Mouse (Mus musculus) heart, embryonic 13.5 days (tissue): ENCODE measurements around the gene Lst1. TPM values are rescaled to one million over a fixed set of nuclear protein-coding genes. Genes with fewer than 3 reads are reported as not detected.

Experiments used
- ATAC-seq: fragments of 200-750 bp; cut with Nextera tagmentation; 2 replicates; pipeline ENCODE4 v1.8.0; 2017; ENCODE audit warnings: moderate TSS enrichment; ENCODE audit not compliant: insufficient number of reproducible peaks, low FRiP score, low TSS enrichment; ENCODE audit errors: extremely low read depth
- H3K27ac ChIP-seq: fragments of 300-500 bp; sonication (generic); replicated peaks from 2 replicates; pipeline ENCODE4 v1.5.1; 2015; ENCODE audit warnings: moderate library complexity, mild to moderate bottlenecking, inconsistent platforms
- H3K27me3 ChIP-seq: fragments of 300-500 bp; sonication (generic); replicated peaks from 2 replicates; pipeline ENCODE4 v1.6.1; 2015; ENCODE audit warnings: mild to moderate bottlenecking, inconsistent platforms
- H3K36me3 ChIP-seq: fragments of 300-500 bp; sonication (generic); 2 replicates; pipeline ENCODE4 v1.6.1; 2015; ENCODE audit warnings: mild to moderate bottlenecking, inconsistent platforms
- H3K4me1 ChIP-seq: fragments of 300-500 bp; sonication (generic); 2 replicates; pipeline ENCODE4 v1.6.1; 2015; ENCODE audit warnings: inconsistent platforms
- H3K4me2 ChIP-seq: fragments of 300-500 bp; sonication (generic); 2 replicates; pipeline ENCODE4 v1.6.1; 2015; ENCODE audit warnings: inconsistent platforms, mild to moderate bottlenecking, moderate library complexity
- H3K4me3 ChIP-seq: fragments of 300-500 bp; sonication (generic); 2 replicates; pipeline ENCODE4 v1.5.1; 2015; ENCODE audit warnings: moderate library complexity, mild to moderate bottlenecking, inconsistent platforms
- H3K9ac ChIP-seq: fragments of 300-500 bp; sonication (generic); 2 replicates; pipeline ENCODE4 v1.6.1; 2015; ENCODE audit warnings: inconsistent platforms, mild to moderate bottlenecking, moderate library complexity
- H3K9me3 ChIP-seq: fragments of 300-500 bp; sonication (generic); 2 replicates; pipeline ENCODE4 v1.6.1; 2016; ENCODE audit warnings: inconsistent platforms
- WGBS: fragments of 180-500 bp; shearing (Covaris S2); methylation state at CpG from one replicate; pipeline ENCODE4 v1.1.7; 2015; ENCODE audit warnings: mixed read lengths; 5-methylcytosine and 5-hydroxymethylcytosine counted together
- polyA plus RNA-seq: library from polyadenylated mRNA; unstranded; fragments of >200 nt; fragmentation: Nextera tagmentation; extraction: Ambion mirVana; gene quantifications from 2 replicates; pipeline ENCODE4 v1.2.1, GENCODE M21; 2015

Lst1 gene
- polyA plus RNA-seq, 1 experiment from 2014 or later: 9.9 TPM

- ATAC-seq: no peak
- Histone ChIP-seq H3K27ac (no peak overlapping the region), H3K4me2 (no peak overlapping the region), H3K4me3 (no peak overlapping the region), H3K9me3 (no peaks in the 10 kb centered on the region), H3K4me1 (peaks cover 42% of the 10 kb centered on the region), H3K36me3 (peaks cover 59% of the 10 kb centered on the region), H3K27me3 (no peaks in the 10 kb centered on the region), H3K9ac (no peak overlapping the region; the same call in 1 of the 2 replicates)
- WGBS: 87% methylated on average over 10 of the region's 10 CpGs
Measured at GRCm38 (mm10) chr17:35231022-35231421, 42.8 kb upstream of the Lst1 start.

- H3K9ac ChIP-seq: no peak overlapping the region
- no peaks in the 10 kb centered on the region for H3K27me3 ChIP-seq
- WGBS: 71% methylated on average over 14 of the region's 14 CpGs
- peak overlapping the region; percentile 36; the same call in 1 of the 2 replicates for H3K27ac ChIP-seq
- peaks cover 13% of the 10 kb centered on the region for H3K4me1 ChIP-seq
- H3K36me3 ChIP-seq: peaks cover 69% of the 10 kb centered on the region
- no peaks in the 10 kb centered on the region for H3K9me3 ChIP-seq
- H3K4me3 ChIP-seq: no peak overlapping the region
- no peak for ATAC-seq
- no peak overlapping the region for H3K4me2 ChIP-seq
Measured at GRCm38 (mm10) chr17:35226561-35227046, 38.4 kb upstream of the Lst1 start.

- H3K27ac ChIP-seq: no peak overlapping the region
- H3K4me1 ChIP-seq: peaks cover 20% of the 10 kb centered on the region
- H3K4me3 ChIP-seq: no peak overlapping the region
- no peaks in the 10 kb centered on the region for H3K27me3 ChIP-seq
- ATAC-seq: no peak
- H3K9ac ChIP-seq: no peak overlapping the region
- H3K36me3 ChIP-seq: peaks cover 68% of the 10 kb centered on the region
- no peaks in the 10 kb centered on the region for H3K9me3 ChIP-seq
- H3K4me2 ChIP-seq: no peak overlapping the region
- 88% methylated on average over 5 of the region's 5 CpGs for WGBS
Measured at GRCm38 (mm10) chr17:35225456-35225855, 37.2 kb upstream of the Lst1 start.

- ATAC-seq: no peak
Measured at GRCm38 (mm10) chr17:35224641-35225040, 36.4 kb upstream of the Lst1 start.

GRCm38 (mm10) chr17:35222299-35222698 lies 34.1 kb upstream of the Lst1 start:
- peaks cover 43% of the 10 kb centered on the region for H3K4me1 ChIP-seq
- H3K27me3 ChIP-seq: no peaks in the 10 kb centered on the region
- H3K9ac ChIP-seq: 0 out of 2 replicates have a peak overlapping the region, but pooled peaks have one; percentile 47
- H3K27ac ChIP-seq: peak overlapping the region; percentile 28; the same call in 1 of the 2 replicates
- H3K4me3 ChIP-seq: no peak overlapping the region
- 60% methylated on average over 6 of the region's 6 CpGs for WGBS
- H3K36me3 ChIP-seq: peaks cover 48% of the 10 kb centered on the region
- no peak for ATAC-seq
- no peaks in the 10 kb centered on the region for H3K9me3 ChIP-seq
- H3K4me2 ChIP-seq: no peak overlapping the region

More at GRCm38 (mm10) chr17:35224641-35225040, 36.4 kb upstream of the Lst1 start:
- no peak overlapping the region for H3K4me3 ChIP-seq
- H3K9ac ChIP-seq: no peak overlapping the region
- H3K9me3 ChIP-seq: no peaks in the 10 kb centered on the region
- no peaks in the 10 kb centered on the region for H3K27me3 ChIP-seq
- no peak overlapping the region for H3K4me2 ChIP-seq
- peaks cover 68% of the 10 kb centered on the region for H3K36me3 ChIP-seq
- 91% methylated on average over 4 of the region's 4 CpGs for whole genome bisulfite sequencing
- H3K27ac ChIP-seq: no peak overlapping the region
- peaks cover 28% of the 10 kb centered on the region for H3K4me1 ChIP-seq

- WGBS: 69% methylated on average over 28 of the region's 28 CpGs
- peak within 1 kb of the TSS; percentile 72 for H3K27ac ChIP-seq
- H3K36me3 ChIP-seq: peaks cover 38% of the 10 kb centered on the region
- no peaks in the 10 kb centered on the region for H3K9me3 ChIP-seq
- peak within 1 kb of the TSS; percentile 8; the same call in 1 of the 2 replicates for H3K9ac ChIP-seq
- no peak within 1 kb of the TSS for H3K4me2 ChIP-seq
- H3K27me3 ChIP-seq: no peaks in the 10 kb centered on the region
- no peak for ATAC-seq
- H3K4me1 ChIP-seq: peaks cover 34% of the 10 kb centered on the region
- no peak within 1 kb of the TSS for H3K4me3 ChIP-seq
Measured at GRCm38 (mm10) chr17:35220156-35220952, 32.1 kb upstream of the Lst1 start, which contains the start of gene Gm16181. Gm16181 (plus strand) TSS chr17:35220834.

GRCm38 (mm10) chr17:35219601-35220041 lies 31.4 kb upstream of the Lst1 start:
- peaks cover 30% of the 10 kb centered on the region for H3K36me3 ChIP-seq
- no peak overlapping the region for H3K9ac ChIP-seq
- no peak overlapping the region for H3K4me2 ChIP-seq
- H3K27me3 ChIP-seq: no peaks in the 10 kb centered on the region
- WGBS: 61% methylated on average over 6 of the region's 6 CpGs
- H3K4me1 ChIP-seq: peaks cover 34% of the 10 kb centered on the region
- H3K9me3 ChIP-seq: no peaks in the 10 kb centered on the region
- peak overlapping the region; percentile 72 for H3K27ac ChIP-seq
- no peak for ATAC-seq
- no peak overlapping the region for H3K4me3 ChIP-seq

GRCm38 (mm10) chr17:35218516-35219193 lies 30.4 kb upstream of the Lst1 start:
- Histone ChIP-seq H3K27ac (peak overlapping the region; percentile 72), H3K4me2 (peak overlapping the region; percentile 24), H3K4me1 (peaks cover 34% of the 10 kb centered on the region), H3K36me3 (peaks cover 30% of the 10 kb centered on the region), H3K4me3 (no peak overlapping the region), H3K9me3 (no peaks in the 10 kb centered on the region), H3K27me3 (no peaks in the 10 kb centered on the region), H3K9ac (0 out of 2 replicates have a peak overlapping the region, but pooled peaks have one; percentile 15)
- WGBS: 59% methylated on average over 18 of the region's 18 CpGs
- ATAC-seq: peak; percentile 30; the same call in 1 of the 2 replicates

- Histone ChIP-seq H3K27ac (no peak overlapping the region), H3K9me3 (no peaks in the 10 kb centered on the region), H3K4me3 (no peak overlapping the region), H3K4me1 (no peaks in the 10 kb centered on the region), H3K36me3 (no peaks in the 10 kb centered on the region), H3K27me3 (peaks cover 4% of the 10 kb centered on the region; the same call in 1 of the 2 replicates), H3K9ac (no peak overlapping the region), H3K4me2 (no peak overlapping the region)
- no peak for ATAC-seq
- 85% methylated on average over 5 of the region's 5 CpGs for WGBS
Measured at GRCm38 (mm10) chr17:35213071-35213470, 24.8 kb upstream of the Lst1 start.

GRCm38 (mm10) chr17:35210593-35210992 lies 22.4 kb upstream of the Lst1 start:
- H3K36me3 ChIP-seq: no peaks in the 10 kb centered on the region
- no peak overlapping the region for H3K9ac ChIP-seq
- peaks cover 9% of the 10 kb centered on the region for H3K27me3 ChIP-seq
- H3K4me2 ChIP-seq: no peak overlapping the region
- no peaks in the 10 kb centered on the region for H3K9me3 ChIP-seq
- H3K27ac ChIP-seq: no peak overlapping the region
- 64% methylated on average over 3 of the region's 3 CpGs for WGBS
- H3K4me3 ChIP-seq: no peak overlapping the region
- H3K4me1 ChIP-seq: no peaks in the 10 kb centered on the region
- no peak for ATAC-seq

- no peak overlapping the region for H3K4me2 ChIP-seq
- H3K4me1 ChIP-seq: peaks cover 3% of the 10 kb centered on the region; the same call in 1 of the 2 replicates
- no peak for ATAC-seq
Measured at GRCm38 (mm10) chr17:35209785-35210535, 21.7 kb upstream of the Lst1 start.

More at GRCm38 (mm10) chr17:35209785-35210535, 21.7 kb upstream of the Lst1 start:
- 72% methylated on average over 12 of the region's 12 CpGs for WGBS
- Histone ChIP-seq H3K4me3 (no peak overlapping the region), H3K27me3 (peaks cover 15% of the 10 kb centered on the region), H3K36me3 (no peaks in the 10 kb centered on the region), H3K27ac (no peak overlapping the region), H3K9ac (no peak overlapping the region), H3K9me3 (no peaks in the 10 kb centered on the region)
